Mouse (Mus musculus) megakaryocyte, embryonic 14.5 days (primary cell): ENCODE data around the gene Llgl2.

ENCODE experiments used
- FLI1 ChIP-seq: IDR thresholded peaks from 2 replicates; pipeline ENCODE4 v1.6.1; 2012; ENCODE audit warnings: low read length, inconsistent platforms, mixed read lengths
- GATA1 ChIP-seq: IDR thresholded peaks from 3 replicates; pipeline ENCODE4 v1.6.1; 2012; ENCODE audit warnings: mixed read lengths, low read length, inconsistent platforms, borderline replicate concordance

GRCm38 (mm10) chr11:115902177-115902576 lies 78.3 kb downstream of the Llgl2 start:
- TF ChIP-seq GATA1: no peak
- no peak for TF ChIP-seq FLI1
